Mouse (Mus musculus) lung, postnatal 0 days (tissue): ENCODE data around the gene Calml3. TPM values are rescaled to one million over a fixed set of nuclear protein-coding genes. Genes with fewer than 3 reads are reported as not detected.

Source experiments
- ATAC-seq: fragments of 200-750 bp; cut with Nextera tagmentation; 2 replicates; pipeline ENCODE4 v1.8.0; 2017; ENCODE audit warnings: moderate library complexity
- DNase-seq: peaks from one replicate; pipeline ENCODE4 v3.0.0-alpha.2; 2016; ENCODE audit warnings: low spot score
- H3K27ac ChIP-seq: fragments of 300-500 bp; sonication (generic); 2 replicates; pipeline ENCODE4 v1.5.1; 2014; ENCODE audit warnings: antibody characterized with exemption, mild to moderate bottlenecking, low read length, mixed read lengths
- H3K27me3 ChIP-seq: fragments of 300-500 bp; sonication (generic); replicated peaks from 2 replicates; pipeline ENCODE4 v1.6.1; 2014; ENCODE audit warnings: low read length, mixed read lengths; ENCODE audit not compliant: insufficient read depth
- H3K36me3 ChIP-seq: fragments of 300-500 bp; sonication (generic); 2 replicates; pipeline ENCODE4 v1.6.1; 2014; ENCODE audit warnings: low read length, mixed read lengths; ENCODE audit not compliant: insufficient read depth
- H3K4me1 ChIP-seq: fragments of 300-500 bp; sonication (generic); 2 replicates; pipeline ENCODE4 v1.6.1; 2014; ENCODE audit warnings: antibody characterized with exemption, low read depth, low read length, mixed read lengths; ENCODE audit not compliant: insufficient read depth
- H3K4me2 ChIP-seq: fragments of 300-500 bp; sonication (generic); replicated peaks from 2 replicates; pipeline ENCODE4 v1.6.1; 2014; ENCODE audit warnings: low read depth, mild to moderate bottlenecking, low read length, moderate library complexity, mixed read lengths
- H3K4me3 ChIP-seq: fragments of 300-500 bp; sonication (generic); 2 replicates; pipeline ENCODE4 v1.5.1; 2014; ENCODE audit warnings: low read depth, low read length
- H3K9ac ChIP-seq: fragments of 300-500 bp; sonication (generic); replicated peaks from 2 replicates; pipeline ENCODE4 v1.6.1; 2014; ENCODE audit warnings: low read depth, mild to moderate bottlenecking
- H3K9me3 ChIP-seq: fragments of 300-500 bp; sonication (generic); 2 replicates; pipeline ENCODE4 v1.6.1; 2016; ENCODE audit warnings: low read length, mixed read lengths
- CTCF ChIP-seq: IDR thresholded peaks from 2 replicates; pipeline ENCODE4 v1.5.1; 2016; ENCODE audit warnings: antibody characterized with exemption, mild to moderate bottlenecking
- EP300 ChIP-seq: IDR thresholded peaks from 2 replicates; pipeline ENCODE4 v1.6.1; 2016; ENCODE audit warnings: antibody characterized with exemption, mild to moderate bottlenecking, control low read depth
- WGBS: fragments of 180-500 bp; shearing (Covaris S2); extraction: QIAGEN DNeasy Blood & Tissue Kit; methylation state at CpG from one replicate; pipeline ENCODE4 v1.1.7; 2014; 5-methylcytosine and 5-hydroxymethylcytosine counted together
- polyA plus RNA-seq: library from polyadenylated mRNA; unstranded; fragments of >200 nt; fragmentation: Nextera tagmentation; extraction: Ambion mirVana; gene quantifications from 2 replicates; pipeline ENCODE4 v1.2.1, GENCODE M21; 2015

Calml3 gene
- polyA plus RNA-seq, 1 experiment from 2014 or later: 0.19 TPM

DNA sequence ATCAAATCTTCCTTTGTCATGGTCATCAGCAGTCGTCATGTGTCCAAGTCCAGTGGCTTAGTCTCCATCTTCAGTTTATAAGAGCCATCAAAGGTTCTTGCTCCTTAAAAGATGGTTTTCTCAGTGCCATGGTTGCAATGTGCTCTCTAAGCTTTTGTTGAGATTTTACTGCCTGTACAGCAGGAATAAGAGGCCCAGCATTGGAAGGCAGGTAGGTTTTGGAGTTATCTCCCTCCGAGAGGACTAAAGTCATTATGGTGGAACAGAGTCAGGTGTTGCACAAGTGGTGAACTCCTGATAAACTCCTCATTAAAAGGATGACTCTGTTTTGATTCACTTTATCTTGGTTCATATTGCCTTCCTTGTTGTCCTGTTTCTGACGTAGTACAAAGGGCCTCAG lies 16.5 kb downstream of the Calml3 start:
- ATAC-seq: no peak
- H3K9ac ChIP-seq: no peak overlapping the region
- H3K27me3 ChIP-seq: no peaks in the 10 kb centered on the region
- no peak for DNase-seq
- TF ChIP-seq CTCF (no peak), EP300 (no peak)
- no peak overlapping the region for H3K4me2 ChIP-seq
- WGBS: 74% methylated on average over 3 of the region's 3 CpGs
- H3K27ac ChIP-seq: no peak overlapping the region
- H3K4me1 ChIP-seq: peaks cover 6% of the 10 kb centered on the region; the same call in 1 of the 2 replicates
- no peaks in the 10 kb centered on the region for H3K36me3 ChIP-seq
- no peaks in the 10 kb centered on the region for H3K9me3 ChIP-seq
- no peak overlapping the region for H3K4me3 ChIP-seq

DNA sequence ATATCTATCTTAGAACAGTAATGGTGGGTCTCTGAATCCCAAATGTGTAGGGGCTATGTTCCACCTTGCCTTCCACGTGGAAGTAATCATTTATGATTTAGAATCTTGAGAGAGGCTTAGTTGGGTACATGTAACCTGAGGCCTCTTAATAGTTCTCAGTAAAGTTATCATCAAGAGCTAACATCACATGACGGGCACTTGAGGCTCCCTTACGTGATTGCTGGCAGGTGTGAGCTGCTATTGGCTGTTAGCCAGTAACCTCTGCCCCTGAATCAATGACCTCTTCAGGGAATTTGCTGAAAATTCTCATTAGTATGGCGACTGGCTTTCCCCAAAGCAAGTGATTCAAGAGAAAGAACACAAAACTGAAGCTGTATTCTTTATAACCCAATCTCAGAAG lies 17.0 kb downstream of the Calml3 start:
- H3K9ac ChIP-seq: no peak overlapping the region
- peak; percentile 68 for DNase-seq

DNA sequence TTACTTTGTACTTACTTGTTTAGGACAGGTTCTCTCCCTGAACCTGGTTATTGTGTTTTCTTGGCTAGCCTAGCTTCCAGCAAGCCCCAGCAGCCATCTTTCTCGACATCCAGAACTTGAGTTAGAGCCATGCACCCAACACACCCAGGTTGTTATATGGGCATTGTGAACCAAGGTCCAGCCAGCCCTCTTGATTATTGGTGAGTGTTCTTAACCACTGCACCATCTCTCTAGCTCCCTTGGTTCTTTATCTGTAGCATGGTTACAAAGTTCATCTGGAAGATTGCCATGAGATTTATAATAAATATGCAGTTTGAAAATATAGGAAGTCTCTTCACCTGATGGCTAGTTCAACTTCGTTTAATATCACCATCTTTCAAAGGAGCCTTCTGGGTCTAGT lies 20.5 kb downstream of the Calml3 start:
- Histone ChIP-seq H3K27me3 (no peaks in the 10 kb centered on the region), H3K9ac (no peak overlapping the region), H3K36me3 (no peaks in the 10 kb centered on the region), H3K9me3 (no peaks in the 10 kb centered on the region), H3K27ac (no peak overlapping the region), H3K4me1 (peaks cover 3% of the 10 kb centered on the region; the same call in 1 of the 2 replicates), H3K4me2 (no peak overlapping the region), H3K4me3 (no peak overlapping the region)
- DNase-seq (no peak), ATAC-seq (no peak)
- 81% methylated on average over 2 of the region's 2 CpGs for WGBS
- TF ChIP-seq CTCF: no peak
- TF ChIP-seq EP300: no peak

More for the DNA sequence above, 17.0 kb downstream of the Calml3 start:
- H3K27ac ChIP-seq: no peak overlapping the region
- H3K36me3 ChIP-seq: no peaks in the 10 kb centered on the region
- WGBS: 38% methylated on average over 4 of the region's 4 CpGs
- TF ChIP-seq EP300 (peak; percentile 37; the same call in 1 of the 2 replicates), CTCF (no peak)
- no peaks in the 10 kb centered on the region for H3K9me3 ChIP-seq
- no peak overlapping the region for H3K4me3 ChIP-seq
- no peaks in the 10 kb centered on the region for H3K27me3 ChIP-seq
- peak; percentile 75 for ATAC-seq
- H3K4me1 ChIP-seq: peaks cover 6% of the 10 kb centered on the region; the same call in 1 of the 2 replicates
- no peak overlapping the region for H3K4me2 ChIP-seq

DNA sequence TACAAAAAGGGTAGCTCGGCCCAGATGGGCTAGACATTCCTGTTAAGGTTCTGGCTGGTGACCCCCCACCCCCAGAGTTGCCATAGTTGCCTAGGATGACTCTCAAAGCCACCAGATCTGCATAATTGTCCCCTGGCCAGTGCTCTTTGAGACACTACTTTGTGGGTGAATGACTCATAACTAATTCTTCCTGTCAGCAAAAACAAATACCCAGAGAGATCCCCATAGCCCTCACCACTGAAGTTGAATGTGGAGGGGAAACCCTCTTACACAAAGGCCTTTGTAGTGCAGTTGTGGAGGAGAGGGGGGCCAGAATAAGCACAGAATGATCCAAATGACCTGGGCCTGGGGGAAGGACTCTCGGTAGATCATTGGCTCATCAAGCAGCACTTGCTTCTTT lies 21.6 kb downstream of the Calml3 start:
- H3K9ac ChIP-seq: no peak overlapping the region
- no peaks in the 10 kb centered on the region for H3K9me3 ChIP-seq
- 27% methylated on average over 2 of the region's 2 CpGs for WGBS
- H3K4me2 ChIP-seq: no peak overlapping the region
- peak overlapping the region; percentile 20; the same call in 1 of the 2 replicates for H3K27ac ChIP-seq
- ATAC-seq: peak; percentile 44
- no peaks in the 10 kb centered on the region for H3K36me3 ChIP-seq
- peaks cover 3% of the 10 kb centered on the region; the same call in 1 of the 2 replicates for H3K4me1 ChIP-seq
- no peak overlapping the region for H3K4me3 ChIP-seq
- no peaks in the 10 kb centered on the region for H3K27me3 ChIP-seq
- TF ChIP-seq CTCF: no peak
- no peak for TF ChIP-seq EP300
- peak; percentile 55 for DNase-seq

DNA sequence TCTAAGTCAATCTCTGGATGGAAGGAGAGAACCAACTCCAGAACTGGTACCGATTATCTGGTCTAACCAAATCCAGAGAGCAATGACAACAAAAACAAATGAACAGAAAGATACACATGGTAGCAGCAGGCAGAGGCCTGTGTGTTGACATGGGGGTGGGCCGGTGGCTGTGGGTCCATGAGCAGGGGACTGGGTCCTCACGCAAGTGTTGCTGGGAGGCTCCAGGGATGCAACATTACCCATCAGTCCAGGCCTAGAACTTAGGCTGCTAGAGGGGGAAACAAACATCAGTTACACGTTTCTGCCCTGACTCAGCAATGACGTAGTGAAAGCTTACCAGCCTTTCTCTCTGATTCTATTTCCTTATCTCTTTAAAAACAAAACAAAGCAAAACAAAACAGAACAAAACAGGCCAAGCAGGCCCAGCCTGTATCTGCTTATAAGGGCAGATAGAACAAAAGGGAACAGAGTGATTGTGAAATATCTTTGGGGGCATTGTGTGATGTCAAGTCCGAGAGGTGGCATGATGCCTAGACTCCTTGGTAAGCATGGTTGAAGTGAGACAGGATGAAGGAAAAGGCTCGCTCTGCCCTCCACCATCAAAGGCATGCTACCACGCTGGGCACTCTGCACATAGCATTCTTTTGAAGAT lies 24.4 kb downstream of the Calml3 start:
- peak; percentile 36 for ATAC-seq
- Histone ChIP-seq H3K36me3 (no peaks in the 10 kb centered on the region), H3K4me2 (no peak overlapping the region), H3K27ac (no peak overlapping the region), H3K4me1 (no peaks in the 10 kb centered on the region; the same call in 1 of the 2 replicates), H3K4me3 (no peak overlapping the region), H3K27me3 (no peaks in the 10 kb centered on the region), H3K9me3 (no peaks in the 10 kb centered on the region), H3K9ac (no peak overlapping the region)
- peak; percentile 59 for DNase-seq
- WGBS: 65% methylated on average over 8 of the region's 8 CpGs
- 0 out of 2 replicates have a peak, but pooled peaks have one; percentile 36 for TF ChIP-seq EP300
- no peak for TF ChIP-seq CTCF

DNA sequence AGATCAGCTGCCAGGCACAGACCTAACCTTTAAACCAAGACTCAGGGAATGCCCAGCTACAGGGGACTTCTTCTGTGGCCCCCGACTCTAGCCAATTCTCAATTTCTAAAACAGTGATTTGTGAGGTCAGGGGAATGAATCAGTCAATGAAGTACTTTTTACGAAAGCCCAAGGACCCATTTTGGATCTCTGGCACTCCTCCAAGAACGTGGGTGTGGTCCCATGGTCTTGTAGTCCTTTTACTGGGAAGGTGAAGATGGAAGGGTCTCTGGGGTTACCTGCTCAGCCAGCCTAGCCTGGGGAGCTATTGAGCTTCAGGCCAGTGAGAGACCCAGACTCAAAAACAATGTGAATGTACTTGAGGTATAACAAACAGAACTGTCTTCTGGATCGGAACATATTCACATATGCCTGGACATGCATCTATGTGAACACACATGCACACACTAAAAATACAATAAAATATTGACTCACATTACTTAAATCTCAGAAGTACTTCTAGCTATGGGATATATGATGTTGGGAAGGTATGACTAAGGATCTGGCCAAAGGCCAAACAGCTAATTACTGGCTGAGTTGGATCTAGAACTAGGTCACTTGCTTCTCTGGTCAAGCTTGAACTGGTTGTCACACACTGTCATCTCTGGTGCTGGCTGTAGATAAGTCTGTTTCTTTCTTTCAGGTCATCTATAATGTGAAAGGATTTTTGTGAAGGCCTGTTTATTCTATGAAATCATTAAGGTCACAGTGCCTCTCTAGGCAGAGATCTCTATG lies 25.3 kb downstream of the Calml3 start:
- WGBS: 61% methylated on average over 4 of the region's 4 CpGs
- Histone ChIP-seq H3K9me3 (no peaks in the 10 kb centered on the region), H3K27me3 (no peaks in the 10 kb centered on the region), H3K4me1 (no peaks in the 10 kb centered on the region; the same call in 1 of the 2 replicates), H3K4me3 (no peak overlapping the region), H3K36me3 (no peaks in the 10 kb centered on the region), H3K4me2 (no peak overlapping the region), H3K27ac (no peak overlapping the region), H3K9ac (no peak overlapping the region)
- no peak for TF ChIP-seq CTCF
- no peak for TF ChIP-seq EP300
- ATAC-seq (no peak), DNase-seq (no peak)
